ENCODE assay signal across 14 mouse cellular contexts in the genomic region with DNA sequence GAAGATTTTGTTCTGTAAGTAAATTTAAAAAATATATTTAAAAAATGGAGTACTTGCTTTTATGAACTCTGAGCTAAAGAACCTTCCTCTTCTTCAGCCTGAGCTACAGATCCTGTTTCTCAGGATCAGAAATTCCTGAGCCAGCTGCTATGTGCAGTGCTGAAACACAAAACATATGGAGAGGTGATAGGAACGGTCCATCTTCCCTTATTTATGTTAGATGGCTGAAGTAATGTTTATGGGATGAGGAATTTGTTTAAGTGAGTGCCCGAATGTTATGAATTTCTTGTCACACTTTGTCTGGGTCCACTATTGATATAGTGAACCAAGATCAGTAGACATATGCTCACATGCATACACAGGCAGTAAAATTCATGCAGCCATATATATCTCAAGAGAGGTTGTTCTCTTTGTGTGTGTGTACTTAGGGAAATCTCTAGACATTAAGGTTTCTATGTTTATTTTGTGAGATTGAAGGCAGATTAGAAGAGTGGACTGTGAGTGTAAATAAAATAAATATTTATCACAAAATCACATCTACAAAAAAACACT.
"Had no signal": no experiment of that assay in that cellular context is flagged by ENCODE, and none has a peak within 500 bp of the region (broad histone marks: within the 10 kb centered on the region; RNA-seq: fewer than 3 reads in every experiment).

No protein-coding gene starts in this region.

- H3K27ac ChIP-seq: kidney, embryonic 15.5 days; limb, embryonic 10.5 days; liver, embryonic 15.5 days; macrophage; midbrain, embryonic 12.5 days; neural tube, embryonic 13.5 days had no signal

- ATAC-seq: lung, postnatal 0 days; midbrain, embryonic 16.5 days had no signal

- H3K9me3 ChIP-seq: kidney, embryonic 15.5 days; limb, embryonic 10.5 days; liver, embryonic 15.5 days; megakaryocyte, embryonic 14.5 days; midbrain, embryonic 12.5 days had no signal

- H3K4me3 ChIP-seq: kidney, embryonic 15.5 days; limb, embryonic 10.5 days; liver, embryonic 15.5 days; megakaryocyte, embryonic 14.5 days; midbrain, embryonic 12.5 days; neural tube, embryonic 13.5 days had no signal

- H3K4me2 ChIP-seq: kidney, embryonic 15.5 days; liver, embryonic 11.5 days; liver, embryonic 15.5 days; midbrain, embryonic 12.5 days; neural tube, embryonic 13.5 days had no signal

- DNase-seq: kidney, adult 2 months; kidney, postnatal 14 days; right cerebral cortex, postnatal 14 days; thymus, postnatal 36 days had no signal

- H3K27me3 ChIP-seq: kidney, embryonic 15.5 days; liver, embryonic 15.5 days; megakaryocyte, embryonic 14.5 days; midbrain, embryonic 12.5 days; neural tube, embryonic 13.5 days had no signal

- H3K36me3 ChIP-seq: kidney, embryonic 15.5 days; limb, embryonic 10.5 days; liver, embryonic 15.5 days; midbrain, embryonic 12.5 days; neural tube, embryonic 13.5 days had no signal

- H3K4me1 ChIP-seq: kidney, embryonic 15.5 days; liver, embryonic 15.5 days; megakaryocyte, embryonic 14.5 days; midbrain, embryonic 12.5 days; neural tube, embryonic 13.5 days had no signal

- H3K9ac ChIP-seq: kidney, embryonic 15.5 days; liver, embryonic 15.5 days; midbrain, embryonic 12.5 days; neural tube, embryonic 13.5 days had no signal
